Mouse (Mus musculus) urinary bladder, postnatal 10 days (tissue): ENCODE results near the gene Anxa6.
A peak's percentile ranks its signal among the peaks of the same experiment; 100 is the strongest.
"Not testable (repeated sequence)": the region's sequence is repeated elsewhere in the genome, so short reads cannot be mapped to it uniquely, and the experiment has no call there.

Source experiments
- DNase-seq: peaks from one replicate; pipeline ENCODE4 v3.0.0; 2022; ENCODE audit warnings: low spot score

The Anxa6 gene

DNA sequence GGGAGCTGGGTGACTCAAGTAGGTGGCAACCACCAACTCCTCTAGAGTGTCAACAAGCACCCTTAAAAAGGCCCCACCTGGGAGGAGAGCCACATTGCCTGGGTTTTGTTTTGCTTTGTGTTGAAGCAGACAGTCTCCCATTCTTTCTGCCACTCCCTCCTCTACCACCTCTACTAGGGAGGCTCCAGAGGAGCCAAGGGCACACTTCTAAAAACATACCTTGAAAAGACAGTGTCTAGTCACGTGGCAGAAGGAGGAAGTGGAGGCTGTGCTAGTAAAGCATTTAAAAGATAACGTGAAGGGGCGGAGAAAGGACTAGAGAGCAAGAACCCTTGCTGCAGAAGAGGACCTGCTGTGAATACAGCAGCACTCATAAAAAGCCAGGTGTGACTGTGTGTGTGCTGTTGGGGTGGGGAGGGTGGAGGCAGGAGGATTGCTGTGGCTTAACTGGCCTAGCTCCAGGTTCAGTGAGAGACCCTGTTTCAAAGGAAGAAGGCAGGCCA lies 74.6 kb downstream of the Anxa6 start:
- DNase-seq = no peak

DNA sequence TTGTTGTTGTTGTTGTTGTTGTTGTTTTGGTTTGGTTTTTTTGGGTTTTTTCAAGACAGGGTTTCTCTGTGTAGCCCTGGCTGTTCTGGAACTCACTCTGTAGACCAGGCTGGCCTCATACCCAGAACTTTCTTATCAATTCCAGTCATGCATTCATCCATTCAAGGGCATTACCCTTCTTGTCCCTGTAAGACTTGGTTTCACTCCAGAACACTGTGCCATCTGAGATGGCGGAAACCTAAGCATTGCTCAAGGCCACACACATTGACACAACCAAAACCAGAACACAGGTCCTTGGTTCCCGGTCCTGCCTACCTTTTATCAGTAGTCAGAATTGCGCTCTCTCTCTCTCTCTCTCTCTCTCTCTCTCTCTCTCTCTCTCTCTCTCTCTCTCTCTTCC lies 75.5 kb downstream of the Anxa6 start:
- DNase-seq = not testable (repeated sequence)

DNA sequence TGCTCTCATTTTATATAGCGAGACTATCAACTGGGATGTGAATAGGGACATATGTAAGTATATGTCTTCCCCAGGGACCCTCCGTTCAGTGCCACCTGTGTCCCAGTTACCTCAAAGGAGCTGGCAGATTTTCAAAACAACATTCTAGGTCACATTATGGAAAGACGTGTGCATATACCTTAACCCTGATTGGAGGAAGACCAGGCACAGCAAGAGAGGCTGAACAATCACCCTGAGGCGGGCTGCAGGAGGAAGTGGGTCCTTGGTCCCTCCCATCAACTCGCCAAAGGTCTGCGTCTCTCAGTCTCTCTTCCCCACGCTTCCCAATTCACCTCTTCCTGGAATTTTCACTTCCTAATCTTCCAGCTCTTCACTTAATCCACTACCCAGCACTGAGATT lies 76.3 kb downstream of the Anxa6 start:
- no peak for DNase-seq

DNA sequence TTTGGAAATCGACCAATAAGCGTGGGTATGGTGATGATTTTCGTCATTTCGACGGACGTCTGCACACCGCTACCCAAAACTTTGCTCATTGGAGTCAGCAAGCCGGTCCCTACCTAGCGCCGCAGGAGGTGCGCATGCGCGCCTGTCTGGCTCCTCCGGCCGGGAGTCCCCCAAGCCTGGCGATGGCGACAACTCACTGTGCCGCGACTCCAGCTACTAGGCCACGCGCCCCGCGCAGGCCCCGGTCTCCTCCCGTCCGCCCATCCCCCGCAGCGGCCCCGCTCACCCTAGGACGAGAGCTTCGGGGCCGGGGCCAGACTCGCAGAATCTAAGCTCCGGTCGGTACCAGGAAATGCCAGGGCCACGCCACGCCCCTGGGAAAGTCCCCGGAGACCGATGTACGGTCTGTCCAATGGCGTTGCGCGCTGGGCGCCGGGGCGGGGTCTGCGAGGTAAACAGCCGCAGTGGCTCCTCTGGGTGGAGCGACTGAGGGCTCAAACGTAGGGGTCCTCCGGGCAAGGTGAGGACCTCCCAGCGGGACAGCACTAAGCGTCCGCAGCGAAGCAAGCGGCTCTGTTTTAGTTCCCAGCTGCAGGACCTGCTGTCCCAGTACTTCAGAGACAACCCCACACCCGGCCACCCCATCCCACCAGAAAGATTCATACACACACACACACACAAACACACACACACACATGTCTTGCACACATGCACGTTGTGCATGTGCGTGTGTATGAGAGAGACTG lies 77.3 kb downstream of the Anxa6 start:
- DNase-seq = peak; percentile 89

DNA sequence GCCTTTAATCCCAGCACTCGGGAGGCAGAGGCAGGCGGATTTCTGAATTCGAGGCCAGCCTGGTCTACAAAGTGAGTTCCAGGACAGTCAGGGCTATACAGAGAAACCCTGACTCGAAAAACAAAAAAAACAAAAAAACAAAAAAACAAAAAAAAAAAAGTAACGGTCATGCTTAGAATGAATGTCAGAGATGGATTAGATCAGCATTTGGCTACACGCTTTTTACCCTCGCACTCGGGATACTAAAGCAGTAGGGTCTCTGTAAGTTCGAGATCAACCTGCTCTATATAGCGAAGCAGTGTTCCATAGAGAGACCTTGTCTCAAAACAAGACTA lies 77.9 kb downstream of the Anxa6 start:
- not testable (repeated sequence) for DNase-seq

DNA sequence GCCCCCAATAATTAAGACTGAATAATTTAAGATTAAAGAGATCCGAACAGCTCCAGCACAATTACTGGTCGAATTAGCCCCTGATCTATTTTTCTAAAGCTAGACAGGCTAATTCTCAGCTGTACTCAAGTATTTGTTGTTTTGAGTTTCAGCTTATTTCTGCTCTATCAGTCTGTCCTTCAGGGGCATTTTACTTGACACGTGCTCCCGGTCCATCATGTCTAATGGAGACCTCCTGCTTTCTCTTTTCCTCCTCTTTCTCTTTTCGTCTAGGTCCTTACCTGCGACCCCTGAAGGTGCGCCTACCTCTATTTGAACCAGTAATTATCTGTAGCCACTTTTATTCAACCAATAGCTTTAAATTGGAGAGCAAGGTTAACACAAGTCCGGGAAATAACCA lies 78.5 kb downstream of the Anxa6 start:
- DNase-seq = no peak

DNA sequence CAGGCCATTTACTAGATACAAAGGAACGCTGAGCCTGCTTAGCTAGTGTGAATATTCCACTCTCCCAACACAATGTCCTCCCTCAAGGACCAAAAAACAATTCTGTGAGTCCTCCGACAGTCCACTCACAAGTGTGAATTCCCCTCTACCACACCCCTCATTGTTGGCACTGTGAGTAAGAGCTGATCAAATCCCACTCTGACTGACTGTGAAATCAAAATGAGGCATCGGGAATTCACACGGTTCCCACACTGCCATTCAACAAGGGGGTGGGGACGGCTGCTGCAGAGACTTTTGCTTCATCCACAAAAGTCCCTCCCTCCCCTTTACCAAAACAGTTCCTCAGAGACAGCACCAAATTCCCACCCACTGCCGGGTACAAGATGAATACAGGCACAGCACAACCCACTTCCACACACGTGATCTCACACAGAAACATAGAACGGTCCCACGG lies 79.2 kb downstream of the Anxa6 start:
- no peak for DNase-seq

DNA sequence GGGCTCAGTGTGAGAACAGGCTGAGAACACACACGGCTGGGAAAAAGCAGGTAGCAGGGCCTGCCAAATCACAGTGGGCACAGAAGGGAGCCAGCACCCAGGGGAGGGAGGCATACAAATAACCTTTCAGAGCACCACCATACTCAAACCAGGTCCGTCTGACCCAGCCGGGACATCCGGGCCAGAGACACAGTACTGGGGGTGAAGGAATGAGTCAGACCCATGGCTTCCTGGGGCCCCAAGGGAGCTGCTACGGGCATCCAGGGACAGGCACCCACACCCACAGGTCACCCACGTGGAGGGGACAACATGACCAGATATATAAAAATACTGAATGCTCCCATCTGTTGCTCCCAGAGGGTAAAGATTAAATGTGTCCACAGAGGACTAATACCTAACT lies 80.6 kb downstream of the Anxa6 start:
- DNase-seq = no peak

DNA sequence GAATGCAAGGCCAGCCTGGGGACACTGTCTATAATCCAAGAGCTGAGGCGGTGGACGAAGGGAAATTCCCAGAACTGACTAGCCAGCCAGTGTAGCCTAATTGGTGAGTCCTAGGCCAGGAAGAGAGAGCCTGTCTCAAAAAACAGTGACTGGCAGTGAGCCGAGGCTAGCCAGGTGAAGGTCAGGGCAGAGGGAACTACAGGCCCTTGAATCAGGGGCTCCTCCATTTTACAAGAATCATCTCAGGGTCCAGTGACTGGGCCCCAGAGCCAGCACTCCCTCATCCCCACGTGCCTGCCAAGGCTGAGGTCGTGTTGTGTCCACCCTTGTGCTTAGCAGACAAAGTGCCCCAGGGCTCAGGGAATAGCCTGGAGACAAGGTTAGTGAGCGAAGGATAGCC lies 82.6 kb downstream of the Anxa6 start:
- no peak for DNase-seq

DNA sequence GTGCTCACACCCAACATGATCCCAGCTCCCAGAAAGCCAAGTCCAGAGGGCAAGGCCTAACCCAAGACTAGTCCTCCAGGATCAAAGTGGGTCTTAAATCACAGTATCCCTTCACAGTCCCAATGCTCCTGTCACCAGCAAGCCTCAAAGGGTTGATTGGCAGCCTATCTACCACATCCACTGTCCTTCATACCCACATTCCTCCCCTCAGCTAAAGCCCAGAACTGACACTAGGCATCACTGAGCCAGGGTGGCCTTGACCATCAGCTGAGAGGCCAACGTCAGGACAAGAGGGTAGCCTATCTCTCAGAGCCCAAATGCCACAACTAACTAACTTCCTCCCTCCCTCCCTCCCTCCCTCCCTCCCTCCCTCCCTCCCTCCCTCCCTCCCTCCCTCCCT lies 83.5 kb downstream of the Anxa6 start:
- DNase-seq = no peak

DNA sequence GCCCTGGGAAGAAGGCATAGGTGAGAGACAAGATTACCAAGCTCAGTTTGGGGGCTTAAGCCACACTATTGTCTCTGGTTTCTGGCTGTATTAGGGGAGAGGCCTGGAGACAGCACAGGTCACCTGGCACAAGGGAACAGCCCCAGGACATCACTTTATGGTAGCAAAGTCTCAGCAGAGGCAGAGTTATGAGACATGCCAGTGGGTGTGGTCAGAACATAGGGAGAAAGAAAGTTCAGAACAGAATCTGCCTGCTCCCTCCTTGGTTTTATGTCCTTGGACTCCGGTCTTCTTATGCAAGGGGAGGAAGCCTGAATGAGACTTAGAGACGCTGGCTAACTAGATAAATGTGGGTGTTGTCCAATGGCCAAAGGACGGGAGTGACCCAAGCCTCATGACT lies 88.5 kb downstream of the Anxa6 start:
- DNase-seq = no peak

DNA sequence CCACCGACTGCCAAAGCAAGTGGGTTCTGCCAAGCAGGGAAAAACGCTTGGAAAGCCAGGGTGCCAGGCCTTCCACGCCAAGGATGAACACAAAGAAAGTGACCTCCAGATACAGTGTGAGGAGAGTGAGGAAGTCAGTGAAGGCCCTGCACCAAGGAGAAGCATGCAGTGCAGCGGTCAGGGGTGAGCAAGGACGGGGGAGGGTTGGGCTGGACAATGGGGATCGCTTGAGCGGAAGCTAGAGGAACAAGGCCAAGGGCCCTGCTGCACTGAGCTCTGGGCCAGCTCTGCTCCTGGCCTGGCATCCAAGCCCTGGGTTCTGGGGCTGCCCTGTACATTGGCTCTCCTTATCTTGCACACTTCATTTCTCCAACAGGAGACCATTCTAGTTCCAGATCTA lies 93.2 kb downstream of the Anxa6 start:
- DNase-seq = no peak

DNA sequence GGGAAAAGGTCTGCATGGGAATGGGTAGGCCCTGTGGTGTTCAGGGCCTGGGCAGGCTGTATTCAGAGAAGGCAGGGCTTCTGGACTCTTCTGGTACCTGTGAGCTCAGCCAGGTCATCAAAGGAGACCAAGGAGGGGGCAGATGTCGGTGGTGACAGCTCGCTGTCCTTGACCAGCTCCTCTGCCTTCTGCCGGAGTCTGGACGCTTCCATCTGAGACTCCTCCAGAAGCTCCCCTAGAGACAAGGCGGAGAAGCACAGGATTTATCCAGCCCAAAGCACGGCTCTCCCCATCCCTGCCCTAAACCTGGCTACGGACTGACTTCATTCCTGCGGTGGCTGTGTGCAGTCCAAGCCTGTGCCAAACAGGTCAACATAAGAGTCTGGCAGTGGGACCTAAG lies 93.7 kb downstream of the Anxa6 start:
- no peak for DNase-seq

DNA sequence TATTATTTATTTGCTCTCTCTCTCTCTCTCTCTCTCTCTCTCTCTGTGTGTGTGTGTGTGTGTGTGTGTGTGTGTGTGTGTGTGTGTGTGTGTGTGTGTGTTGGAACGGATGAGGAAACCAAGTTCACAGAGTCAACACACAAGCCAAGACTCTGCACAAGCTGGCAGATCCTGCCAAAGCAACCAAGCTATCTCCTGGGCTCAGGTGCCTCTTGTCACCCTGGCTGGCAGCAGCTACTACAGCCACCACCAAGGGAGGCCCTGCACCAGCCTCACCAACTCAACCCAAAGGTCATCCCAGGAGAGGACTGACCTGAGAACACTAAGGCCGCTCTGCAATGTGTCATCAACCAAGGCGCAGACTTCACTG lies 96.5 kb downstream of the Anxa6 start:
- no peak for DNase-seq

DNA sequence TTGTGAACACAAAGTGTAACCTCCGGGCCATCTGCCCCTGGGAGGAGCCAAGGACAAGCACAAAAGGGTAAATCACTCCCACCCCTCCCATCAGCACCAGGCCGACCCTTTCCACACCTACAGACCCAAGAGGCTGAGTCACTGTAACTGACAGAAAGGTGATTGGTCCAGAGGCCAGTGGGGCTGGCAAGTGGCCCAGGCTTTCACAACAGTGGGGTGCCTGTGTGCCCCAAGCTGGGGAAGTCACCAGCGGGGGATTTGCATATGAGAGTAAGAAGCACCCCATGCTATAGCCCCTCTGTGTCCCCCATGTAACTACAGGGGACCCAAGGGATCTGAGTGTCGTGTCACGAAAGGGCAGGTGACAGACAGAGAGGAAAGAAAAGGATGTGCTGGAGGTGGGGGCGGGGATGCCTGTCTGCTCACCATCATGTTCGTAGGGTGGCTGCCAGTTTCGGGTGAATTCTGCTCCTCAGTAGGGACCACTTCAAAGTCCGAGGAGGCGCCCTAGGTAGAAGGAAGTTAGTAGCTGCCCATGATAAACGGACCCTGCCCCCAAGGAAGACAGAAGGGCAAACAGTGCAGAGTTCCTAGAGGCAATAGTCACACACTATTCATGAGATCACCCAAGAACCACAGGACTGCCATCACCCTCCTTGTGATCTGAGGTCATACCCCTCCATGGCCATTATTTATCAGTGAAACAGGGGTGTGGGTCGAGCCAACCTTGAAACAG lies 97.0 kb downstream of the Anxa6 start:
- no peak for DNase-seq

DNA sequence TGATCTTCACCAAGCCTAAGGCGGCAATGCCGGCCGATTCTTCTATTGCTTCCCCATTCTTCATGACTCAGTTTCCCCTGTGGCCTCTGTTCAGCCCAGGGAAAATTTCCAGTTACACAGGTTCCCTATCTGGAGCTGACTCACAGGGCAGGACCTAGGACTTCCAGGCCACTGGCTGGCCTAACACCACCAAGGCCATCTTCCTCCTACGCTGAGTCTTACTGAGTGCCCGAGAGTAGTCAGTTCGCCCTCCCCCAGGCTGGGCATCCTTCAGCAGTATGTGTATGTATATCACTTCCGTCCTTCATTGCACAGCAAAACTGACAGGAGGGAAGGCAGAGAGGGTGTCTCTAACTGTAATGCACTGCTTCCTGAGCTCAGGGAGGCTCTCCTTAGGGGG lies 99.0 kb downstream of the Anxa6 start:
- no peak for DNase-seq

DNA sequence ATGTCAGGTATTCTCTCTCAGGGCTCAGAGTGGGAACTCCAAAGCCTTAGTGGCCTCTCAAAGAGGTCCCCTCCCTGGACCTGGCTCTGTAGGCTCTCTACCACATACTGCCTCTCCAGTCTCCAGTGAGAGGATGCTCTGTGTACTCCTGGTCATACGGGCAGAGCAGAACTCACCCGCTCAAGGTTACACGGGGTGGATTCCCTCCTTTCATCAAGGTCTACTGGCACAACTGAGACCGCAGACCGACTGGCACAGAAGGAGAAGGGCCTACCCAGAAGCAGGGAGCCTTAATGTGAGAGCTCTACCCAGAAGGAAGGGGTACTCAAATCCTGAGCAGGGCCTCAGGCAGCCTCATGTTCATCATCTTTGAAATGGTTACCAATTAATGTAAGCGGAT lies 100.7 kb downstream of the Anxa6 start:
- no peak for DNase-seq

DNA sequence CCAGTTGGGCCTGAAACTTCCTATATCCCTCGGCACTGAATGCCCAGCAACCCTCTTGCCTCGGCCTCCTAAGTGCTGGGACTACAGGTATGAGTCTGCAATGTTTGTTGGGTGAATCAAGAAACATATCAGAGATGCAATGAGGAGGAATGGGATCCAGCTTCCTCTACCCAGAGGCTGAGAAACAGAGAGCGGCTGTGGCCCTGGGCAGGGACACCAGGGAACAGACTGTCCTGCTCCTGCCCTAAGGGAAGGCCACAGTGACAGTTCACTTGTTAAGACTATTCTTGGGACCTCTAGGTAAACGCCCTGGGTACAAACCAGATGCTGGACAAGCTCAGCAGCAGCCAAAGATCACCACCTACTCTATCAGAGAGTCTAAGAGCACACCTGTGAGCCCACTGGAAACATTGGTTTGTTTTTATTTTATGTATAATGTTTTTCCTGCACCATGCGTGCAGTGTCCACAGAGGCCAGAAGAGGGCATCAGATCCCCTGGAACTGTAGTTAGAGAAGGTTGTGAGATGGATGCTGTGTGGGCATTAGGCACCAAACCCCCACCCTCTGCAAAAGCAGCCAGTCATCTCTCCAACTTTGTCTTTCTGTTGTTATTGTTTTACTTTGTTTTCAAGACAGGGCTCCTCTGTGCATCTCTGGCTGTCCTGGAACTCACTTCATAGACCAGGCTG lies 101.7 kb downstream of the Anxa6 start:
- DNase-seq = no peak

DNA sequence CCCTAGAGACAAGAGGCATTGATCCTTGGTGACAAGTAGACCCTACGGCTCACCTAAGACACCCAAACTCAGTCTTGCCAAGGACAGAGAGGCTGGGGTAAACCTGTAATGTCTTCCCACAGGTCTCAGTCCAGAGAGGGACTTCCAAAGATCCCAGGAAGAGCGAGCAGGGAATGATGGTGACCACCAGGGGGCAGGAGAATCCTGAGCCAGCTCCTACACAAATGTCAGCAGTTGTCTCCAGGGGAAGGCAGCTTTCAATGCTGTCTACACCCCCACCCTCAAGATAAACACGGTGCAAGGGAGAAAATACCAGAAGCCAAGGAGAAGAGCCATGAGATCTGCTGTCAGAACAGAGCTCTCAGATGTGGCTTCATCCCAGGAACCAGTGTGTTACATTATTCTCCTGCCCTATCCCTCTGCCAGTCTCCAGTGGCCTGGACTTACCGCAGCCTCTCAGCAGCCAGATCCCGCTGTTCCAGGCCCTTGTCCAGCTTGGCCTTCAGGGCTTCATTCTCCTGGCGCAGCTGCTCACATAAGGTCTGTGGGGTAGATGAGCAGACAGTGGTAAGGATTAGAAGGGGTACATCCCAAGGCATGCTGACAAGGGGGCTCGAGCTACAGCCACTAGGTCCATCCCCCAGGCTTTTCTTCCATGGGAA lies 102.8 kb downstream of the Anxa6 start:
- DNase-seq = no peak

DNA sequence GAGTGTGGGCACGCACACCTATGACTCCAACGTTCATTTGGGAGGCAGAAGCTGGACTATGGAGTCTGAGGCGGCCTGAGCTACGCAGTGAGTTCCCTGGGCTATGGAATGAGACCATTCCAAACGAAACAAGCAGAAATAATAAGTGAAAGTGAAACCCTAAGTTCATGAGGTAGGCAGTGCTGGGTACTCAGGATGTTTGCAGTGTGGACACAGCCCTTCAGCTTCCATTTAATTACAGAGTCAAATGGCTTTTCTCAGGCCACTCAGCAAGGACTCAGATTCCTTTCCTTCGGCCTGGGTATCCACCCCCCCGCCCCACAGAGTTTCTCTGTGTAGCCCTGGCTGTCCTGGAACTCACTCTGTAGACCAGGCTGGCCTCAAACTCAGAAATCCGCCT lies 103.5 kb downstream of the Anxa6 start:
- no peak for DNase-seq

DNA sequence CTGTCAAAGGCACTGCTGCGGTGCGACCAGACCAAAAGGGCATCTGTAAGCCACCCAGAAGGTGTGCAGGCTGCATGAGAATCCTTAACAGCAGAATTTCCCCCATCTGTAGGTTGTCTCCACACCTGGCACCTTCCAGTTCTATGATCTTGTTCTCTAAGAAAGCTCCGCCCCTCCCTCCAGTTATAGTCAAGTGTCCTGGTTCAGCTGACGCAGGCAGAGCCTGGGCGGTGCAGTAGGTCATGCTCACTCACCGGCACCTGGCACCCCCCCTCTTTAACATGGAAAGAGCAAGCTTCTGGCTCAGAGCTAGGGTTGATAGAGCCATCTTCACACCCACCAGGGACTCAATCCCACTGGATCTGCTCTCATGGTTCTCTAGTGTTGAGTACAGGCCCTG lies 104.0 kb downstream of the Anxa6 start:
- no peak for DNase-seq
